Mouse (Mus musculus) left cerebral cortex, postnatal 36 days (tissue): ENCODE measurements at regions not wholly inside any gene's neighbourhood (a gene's known extent, or its start where the extent isn't known, plus 50 kb on each side); places are given as distances from the start of the nearest gene placed in this dataset.

Source experiments
- DNase-seq, 2 experiments: peaks; one replicate each; pipeline ENCODE4 v3.0.0; 2021 to 2022; ENCODE audit warnings: low spot score in 2 of 2, mixed read lengths in 1 of 2
- intact Hi-C: fragments of 180-260 bp; cut with DNase I; formaldehyde crosslinking; loops from one replicate; pipeline ENCODE4 v1.15.1; 2025

DNA sequence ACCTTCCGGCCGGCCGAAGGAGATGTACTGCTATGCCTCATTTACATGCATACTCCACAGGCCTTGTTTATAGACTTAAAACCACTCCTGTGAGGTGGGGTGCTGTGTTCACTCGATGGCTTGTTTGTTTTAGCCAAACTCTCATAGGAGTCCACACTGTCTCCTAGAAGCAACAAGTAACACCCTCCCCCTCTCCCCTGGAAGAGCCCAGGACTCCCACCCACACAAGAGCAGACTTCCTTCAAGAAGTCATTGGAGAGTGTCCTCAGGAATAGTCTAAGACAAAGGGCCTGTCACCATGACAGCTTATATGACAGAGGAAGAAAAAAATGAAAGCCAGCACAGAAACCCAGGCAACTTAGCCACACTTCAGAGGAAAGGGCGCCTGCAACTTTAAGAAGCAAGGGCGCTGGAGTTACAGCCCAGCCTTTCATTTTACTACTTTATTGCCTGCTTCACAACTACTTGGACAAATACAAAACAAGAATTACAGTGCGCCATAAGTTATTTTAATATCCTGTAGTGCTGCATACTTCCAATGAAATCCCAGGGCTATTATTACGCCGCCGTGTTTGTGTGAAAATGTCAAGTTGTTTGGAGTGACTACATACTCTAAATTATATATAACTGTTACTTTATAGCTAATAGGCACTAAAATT lies 229.9 kb upstream of the Mgmt start:
- intact Hi-C loops = no loop called here

DNA sequence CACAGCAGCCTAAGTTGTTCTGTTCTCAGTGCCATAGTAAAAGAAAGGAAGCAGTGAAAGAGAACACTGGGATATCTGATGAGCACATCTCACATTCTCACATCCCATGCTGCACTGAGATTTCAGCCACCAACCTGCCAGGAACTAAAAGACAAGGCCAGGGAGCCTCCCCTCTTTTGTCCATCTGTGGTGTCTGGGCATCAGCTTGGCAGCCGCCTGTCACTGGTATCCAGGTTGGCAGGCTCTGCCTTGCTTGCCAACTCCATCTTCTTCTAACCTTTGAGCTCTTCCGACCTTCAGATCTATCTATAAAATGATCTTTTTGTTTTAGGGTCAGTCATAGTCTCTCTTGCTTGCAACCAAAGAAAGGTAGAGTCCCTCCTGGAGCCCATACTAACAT lies 228.5 kb upstream of the Mgmt start:
- intact Hi-C loops = no loop called here
- DNase-seq = no peak

More for the DNA sequence above, 229.9 kb upstream of the Mgmt start:
- DNase-seq = no peak

DNA sequence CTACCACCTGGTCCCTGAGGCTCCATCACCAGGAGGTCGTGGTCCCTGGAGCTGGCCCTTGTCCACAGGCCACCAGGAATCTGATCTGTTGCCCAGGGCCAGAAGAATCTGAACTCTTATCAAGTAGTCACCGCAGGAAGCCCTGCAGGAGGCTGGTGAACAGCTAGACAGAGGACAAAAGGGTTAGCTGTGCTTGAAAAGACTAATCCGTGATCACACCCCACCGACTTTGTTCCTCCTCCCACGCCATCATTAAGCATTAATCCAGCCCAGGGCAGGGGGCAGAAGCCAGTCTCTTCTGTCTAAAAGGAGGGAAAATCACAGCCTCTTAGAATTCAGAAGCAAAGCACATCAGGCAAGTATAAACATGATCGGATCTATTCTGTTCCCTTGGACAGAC lies 227.7 kb upstream of the Mgmt start:
- DNase-seq = no peak
- intact Hi-C loops = no loop called here

DNA sequence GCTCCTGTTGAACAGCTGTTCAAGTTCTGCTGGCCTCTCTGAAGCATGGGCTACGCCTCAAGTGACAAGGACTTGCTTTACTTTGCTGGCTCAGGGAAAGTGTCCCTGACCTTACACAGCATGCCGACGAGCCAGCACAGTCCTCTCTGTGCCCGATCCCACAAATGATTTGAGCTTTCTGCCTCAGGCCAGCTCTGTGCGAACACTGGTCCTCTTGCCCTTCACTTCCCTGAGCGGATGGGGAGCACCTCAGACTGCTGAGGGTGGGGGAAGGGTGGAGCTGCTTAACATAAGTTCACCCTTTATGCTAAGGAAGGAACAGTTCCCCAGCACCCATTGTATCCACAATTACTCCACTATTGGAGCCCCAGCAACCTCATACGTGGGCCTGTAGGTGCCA lies 223.7 kb upstream of the Mgmt start:
- intact Hi-C loops = no loop called here

DNA sequence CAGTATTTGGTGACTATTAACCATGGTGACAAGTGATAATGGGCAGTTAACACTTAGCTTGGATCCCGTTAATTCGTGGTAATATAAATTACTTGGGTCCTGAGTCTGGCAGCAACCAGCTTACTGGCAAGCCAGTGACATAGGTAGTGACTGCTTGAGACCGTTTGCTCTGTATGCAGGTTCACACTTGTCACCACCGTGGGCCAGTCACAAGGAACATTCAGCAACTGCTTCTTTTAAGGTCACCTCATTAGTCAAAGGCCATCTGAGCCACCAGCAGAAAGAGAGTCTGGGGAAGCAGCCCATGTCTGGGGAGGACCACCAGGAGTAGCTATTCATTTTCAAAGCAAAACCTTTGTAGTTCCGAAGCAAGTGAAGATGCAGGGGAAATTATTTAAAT lies 220.3 kb upstream of the Mgmt start:
- intact Hi-C loops = no loop called here
- DNase-seq = no peak

More for the DNA sequence above, 223.7 kb upstream of the Mgmt start:
- DNase-seq = no peak

DNA sequence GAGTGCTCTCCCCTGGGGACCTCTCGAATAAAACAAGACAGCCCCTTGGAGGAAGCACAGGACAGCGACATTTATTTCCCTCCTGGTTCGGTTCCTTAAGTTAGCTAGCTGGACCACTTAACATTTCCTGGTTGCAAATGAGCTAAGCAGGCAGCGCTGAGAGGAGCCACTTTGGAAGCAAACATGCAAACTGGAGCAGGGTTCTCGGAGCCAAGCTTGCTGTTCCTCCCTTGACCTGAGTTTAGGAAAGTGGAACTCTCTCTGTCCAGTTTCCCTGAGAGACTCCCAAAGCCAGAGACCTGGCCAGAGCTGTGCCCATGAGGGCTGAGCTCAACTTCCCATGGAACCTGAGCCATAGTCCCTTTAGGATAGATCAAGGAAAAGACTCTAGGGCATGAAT lies 219.4 kb upstream of the Mgmt start:
- DNase-seq = no peak
- intact Hi-C loops = no loop called here

DNA sequence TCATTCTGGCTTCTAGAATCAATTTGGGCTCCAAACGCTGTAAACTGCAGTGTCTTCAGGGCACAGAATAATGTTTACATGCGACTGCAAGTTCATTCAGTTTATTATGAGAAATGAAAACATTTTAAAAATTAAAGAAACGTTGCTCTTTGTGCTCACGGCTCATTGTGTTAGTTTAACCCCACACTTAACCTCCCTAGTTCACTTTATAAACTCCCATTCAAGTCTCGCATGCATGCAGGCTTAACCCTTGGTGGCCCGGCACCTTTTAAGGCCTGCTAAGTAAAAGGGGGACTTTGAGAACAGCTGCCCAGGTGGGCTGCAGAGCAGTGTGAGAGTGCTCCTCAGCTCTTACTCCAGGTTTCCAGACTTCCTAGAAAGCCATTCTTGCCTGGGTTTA lies 218.3 kb upstream of the Mgmt start:
- intact Hi-C loops = no loop called here
- no peak for DNase-seq

DNA sequence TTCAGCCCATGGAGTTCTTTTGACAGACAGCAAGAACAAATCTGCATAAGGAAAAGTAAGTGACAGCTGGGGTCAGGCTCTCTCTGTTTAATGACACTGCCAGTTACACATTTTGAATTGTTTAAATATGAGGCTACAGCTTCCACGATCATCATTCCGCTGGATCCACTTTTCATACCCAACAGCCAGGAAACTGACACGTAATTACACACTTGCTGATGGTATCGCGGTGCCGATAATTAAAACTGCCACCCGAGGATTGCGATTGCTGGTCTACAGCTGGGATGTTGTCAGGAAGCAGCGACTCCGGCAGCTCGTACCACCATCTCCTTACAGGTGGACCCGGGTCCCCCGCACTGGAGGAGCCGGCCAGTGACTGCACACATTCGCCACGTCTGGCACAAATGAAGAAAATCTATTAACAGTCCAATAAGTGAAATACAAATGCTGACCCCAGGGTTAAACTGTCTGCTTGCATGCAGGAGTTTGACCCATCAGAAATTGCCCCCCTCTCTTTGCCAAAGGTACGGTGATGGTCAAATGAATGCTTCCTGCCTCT lies 217.3 kb upstream of the Mgmt start:
- no peak for DNase-seq
- intact Hi-C loops = no loop called here

DNA sequence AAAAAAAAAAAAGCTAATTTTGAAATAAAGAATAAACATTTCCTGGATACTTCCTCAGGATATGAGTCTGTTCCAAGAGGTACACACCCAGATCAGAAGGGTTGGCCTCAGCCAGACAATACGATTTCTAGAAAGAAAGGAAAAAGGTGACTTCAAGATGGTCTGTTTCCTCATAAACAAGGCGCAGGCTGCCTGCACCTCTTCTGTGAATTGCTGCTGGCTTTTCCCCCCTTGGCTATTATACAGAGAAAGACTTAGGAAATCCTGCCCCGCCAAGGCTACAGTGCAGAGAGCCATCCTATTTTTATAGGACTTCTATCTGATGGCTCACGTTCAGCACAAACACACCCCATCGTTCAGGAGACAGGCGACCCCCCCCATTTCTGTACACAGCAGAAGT lies 204.8 kb upstream of the Mgmt start:
- intact Hi-C loops = no loop called here
- DNase-seq = no peak

DNA sequence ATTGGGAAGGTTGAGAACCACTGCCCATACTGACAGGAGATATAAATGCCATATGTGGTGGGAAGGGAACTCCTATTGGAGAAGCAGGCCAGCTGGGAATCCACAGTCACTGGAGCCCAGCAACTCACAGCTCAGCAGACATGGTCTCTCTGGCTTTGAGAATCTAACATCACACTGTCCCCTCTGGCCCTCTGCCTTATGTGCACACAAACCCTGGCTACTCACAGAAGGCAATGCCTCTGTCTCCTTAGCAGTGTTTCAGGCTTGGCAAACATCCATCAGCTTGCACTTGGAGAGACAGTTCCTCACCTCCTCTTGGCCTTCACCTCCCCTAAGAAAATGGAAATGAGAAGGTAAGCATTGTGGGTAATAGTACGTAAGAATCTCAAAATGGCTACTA lies 188.2 kb upstream of the Mgmt start:
- DNase-seq = no peak
- intact Hi-C loops = no loop called here

DNA sequence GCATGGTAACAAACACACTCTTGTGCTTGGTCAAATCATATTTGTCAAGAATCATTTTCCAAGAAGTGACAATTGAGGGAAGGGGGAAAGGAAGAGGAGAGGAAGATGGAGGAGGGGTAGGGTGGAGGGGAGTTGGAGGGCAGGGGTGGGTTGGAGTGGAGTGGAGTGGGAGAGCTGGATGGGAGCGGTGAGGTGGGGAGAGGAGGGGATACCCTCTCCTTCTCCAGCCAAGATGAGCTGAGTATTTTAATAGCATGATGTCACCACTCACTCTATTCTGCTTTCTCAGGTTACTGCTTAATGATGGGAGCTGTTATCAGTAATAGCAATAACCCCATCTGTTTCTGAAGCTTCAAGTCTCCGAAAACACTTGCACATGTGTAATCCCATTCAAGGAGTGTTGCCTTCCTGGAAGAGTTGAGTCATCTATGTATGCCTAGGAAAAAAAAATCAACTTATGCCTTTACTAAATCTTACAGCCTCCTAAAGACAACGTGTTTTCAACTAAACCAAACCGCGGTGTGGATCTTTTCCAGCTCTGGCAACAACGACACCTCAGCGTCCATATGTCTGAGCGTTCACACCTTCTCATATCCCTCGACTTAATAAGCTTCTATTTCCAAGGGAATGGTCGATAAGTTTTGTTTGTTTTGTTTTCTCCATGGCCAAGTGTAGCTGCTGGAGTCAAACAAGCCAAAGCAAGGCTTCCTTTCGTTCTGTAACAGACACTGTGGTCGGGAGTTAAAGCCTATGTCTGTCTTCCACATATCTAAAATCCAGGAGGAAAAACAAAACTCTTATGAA lies 187.0 kb upstream of the Mgmt start:
- intact Hi-C loops = no loop called here
- DNase-seq = no peak

DNA sequence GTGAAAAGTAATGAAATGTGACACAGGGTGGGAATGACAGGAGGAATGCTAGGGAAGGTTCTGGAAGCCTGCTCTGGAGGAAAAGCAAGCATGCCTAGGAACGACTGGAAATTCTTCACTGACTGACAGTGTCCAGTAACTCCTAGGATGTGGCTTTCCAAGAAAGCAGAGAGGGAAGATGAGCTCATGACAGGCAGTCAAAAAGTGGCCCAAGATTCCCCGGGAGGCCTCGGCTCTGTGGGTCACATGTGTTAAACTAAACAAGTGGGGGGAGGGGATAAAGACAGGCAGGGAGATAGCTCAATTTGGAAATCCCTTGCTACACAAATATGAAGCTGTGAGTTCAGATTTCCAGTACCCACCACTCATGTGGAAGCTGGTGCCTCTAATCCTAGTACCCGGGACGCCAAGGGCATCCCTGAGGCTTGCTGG lies 186.4 kb upstream of the Mgmt start:
- DNase-seq = no peak
- intact Hi-C loops = no loop called here

DNA sequence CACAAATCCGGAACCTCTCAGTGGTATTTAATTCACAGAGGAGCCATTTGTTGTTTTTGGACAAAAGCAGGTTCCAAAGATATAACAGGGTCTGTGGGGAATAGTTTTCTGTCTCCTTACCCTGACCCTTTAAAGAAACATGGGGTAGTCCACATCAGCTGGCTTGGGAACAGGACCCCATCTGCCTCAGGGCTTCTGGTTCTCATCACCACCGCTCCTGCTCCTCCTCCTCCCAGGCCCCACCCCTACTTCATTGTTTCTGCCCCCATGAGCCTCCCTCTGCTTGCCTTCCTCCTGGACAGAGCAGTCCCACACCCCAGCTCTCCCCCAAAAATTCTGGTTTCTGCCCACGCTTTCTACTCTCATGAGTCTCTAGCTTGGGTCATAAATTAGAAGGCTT lies 183.8 kb upstream of the Mgmt start:
- no peak for DNase-seq
- intact Hi-C loops = no loop called here

DNA sequence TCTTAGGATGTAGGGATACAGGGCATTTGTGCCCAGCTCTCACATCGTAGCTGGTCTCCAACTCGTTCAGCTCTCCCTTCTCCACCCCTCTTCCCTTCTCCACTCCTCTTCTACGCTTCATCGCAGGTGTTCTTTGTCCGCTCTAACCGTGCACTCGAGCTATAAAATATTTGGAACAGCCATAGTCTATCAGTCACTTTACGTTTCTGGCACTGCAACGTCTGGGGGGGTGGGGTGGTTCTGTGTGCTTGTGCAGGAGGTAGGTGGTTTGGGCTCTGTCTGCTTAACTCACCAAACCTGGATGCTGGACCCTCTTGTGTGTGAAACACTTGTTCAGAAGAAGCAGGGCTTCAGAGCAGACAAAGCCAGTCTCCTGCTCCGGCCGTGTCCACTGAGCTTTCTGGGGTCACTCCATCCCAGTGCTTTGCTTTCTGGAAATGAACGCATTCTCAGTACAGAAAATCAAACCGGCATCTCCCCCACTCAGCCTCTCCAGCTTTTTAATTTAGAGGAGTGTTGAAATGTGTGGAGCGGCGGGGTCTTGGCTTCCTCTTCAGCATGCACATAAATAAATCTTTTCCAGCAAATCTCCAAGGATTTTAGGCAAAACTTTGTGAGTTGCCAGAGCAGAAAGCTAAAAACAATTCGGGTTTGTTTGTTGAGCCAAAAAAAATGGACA lies 181.3 kb upstream of the Mgmt start:
- no peak for DNase-seq
- intact Hi-C loops = no loop called here

DNA sequence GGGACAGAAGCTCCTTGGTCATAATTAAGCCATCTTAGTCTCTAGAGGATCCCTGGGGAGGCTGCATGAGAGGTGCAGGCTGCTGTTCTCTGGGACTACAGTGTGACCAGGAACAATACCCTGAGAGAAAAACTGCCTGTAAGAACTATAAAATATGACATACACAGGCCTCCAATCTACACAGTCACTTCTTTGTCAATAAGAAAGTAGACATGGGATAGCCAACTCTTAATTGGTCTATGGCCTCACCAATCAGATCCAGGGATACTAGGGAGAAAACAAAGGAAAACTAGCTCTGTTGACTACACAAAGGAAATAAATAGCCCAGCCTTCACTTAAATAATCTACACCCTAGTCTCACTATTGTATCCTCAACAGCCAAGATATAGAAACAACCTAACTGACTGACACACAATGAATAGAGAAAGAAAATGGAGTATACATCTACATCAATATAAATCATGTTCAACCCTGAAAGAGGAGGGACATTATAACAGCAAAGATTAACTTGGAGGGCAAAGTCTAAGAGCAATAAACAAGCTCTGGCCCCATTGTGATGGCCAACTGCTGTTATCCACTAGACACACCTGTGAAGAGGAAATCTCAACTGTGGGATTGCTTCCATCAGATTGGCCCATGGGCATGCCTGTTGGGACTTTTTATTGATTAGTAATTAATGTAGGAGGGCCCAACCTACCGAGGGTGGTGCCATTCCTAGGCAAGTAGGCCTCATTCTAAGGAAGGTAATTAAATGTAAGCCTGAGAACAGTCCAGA lies 166.6 kb upstream of the Mgmt start:
- no peak for DNase-seq
- intact Hi-C loops = no loop called here

DNA sequence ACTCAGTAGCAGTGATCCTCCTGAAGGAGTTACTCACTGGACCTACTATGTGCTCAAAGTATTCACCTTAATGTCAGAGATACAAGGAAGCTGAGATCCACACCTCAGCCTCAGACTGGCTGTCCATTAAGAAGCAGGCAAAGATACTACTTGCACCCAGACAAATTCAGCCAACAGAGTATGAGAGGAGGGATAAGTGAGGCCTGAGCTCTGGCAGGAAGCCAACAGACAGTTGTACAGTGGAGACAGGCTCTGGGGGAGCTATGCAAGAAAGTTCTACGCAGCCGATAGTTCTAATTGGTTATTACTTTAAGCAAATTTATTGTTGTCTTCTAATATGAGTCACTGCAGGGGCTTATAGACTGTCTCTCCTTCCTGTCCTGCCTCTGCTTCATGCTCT lies 152.2 kb upstream of the Mgmt start:
- intact Hi-C loops = no loop called here

DNA sequence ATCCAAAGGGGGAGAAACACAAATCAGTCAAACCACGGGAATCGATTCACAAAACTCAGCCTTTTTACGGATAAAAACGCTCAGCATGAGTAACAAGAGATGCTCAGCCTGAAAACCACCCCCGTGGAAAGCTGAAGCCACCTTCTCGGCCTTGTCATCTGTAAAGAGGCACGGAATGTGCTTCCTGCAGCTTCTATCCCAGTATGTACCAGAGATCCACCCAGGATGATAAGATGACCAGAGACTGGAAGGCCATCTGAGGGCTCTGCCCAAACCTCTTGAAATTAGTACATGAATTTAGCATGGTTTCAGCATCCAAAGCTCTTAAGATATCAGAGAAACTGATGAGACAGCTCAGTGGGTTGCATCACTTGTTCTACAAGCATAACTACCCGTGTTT lies 149.0 kb upstream of the Mgmt start:
- no peak for DNase-seq
- intact Hi-C loops = no loop called here

More for the DNA sequence above, 152.2 kb upstream of the Mgmt start:
- no peak for DNase-seq

DNA sequence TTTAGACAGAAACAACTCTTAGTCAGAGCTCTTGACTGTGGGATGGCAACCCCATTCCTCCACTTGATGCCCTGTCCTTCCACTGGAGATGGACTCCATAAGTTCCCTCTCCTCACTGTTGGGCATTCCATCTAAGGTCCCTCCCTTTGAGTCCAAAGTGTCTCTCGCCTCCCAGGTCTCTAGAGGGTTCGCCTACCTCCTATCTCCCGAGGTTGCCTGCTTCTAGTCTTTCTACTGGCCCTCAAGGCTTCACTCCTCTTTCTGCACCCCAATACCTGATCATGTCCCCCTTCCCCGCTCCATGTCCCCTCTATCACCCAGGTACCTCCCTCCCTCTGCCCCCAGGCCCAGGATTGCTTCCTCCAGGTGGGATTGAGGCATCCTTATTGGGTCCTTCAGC lies 142.9 kb upstream of the Mgmt start:
- intact Hi-C loops = no loop called here

DNA sequence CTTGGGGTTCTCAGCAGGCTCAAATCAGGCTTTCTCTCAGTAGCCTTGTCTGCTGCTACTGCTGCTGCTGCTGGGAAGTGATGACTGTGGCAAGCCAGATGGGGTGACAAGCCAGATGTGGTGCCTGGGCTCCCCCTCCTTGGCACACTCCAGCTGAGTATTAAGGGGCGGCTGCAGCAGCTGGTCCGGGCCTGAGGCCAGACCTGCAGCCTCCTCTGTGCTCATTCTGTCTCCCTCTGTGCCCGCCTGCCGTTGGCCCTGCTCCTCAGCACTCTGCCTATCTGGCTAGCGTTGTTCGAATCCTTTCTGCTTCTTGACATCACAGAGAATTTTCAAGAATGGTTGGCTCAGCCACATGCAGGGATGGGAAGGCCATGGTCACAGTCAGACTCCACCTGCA lies 139.6 kb upstream of the Mgmt start:
- DNase-seq = no peak
- intact Hi-C loops = no loop called here

More for the DNA sequence above, 142.9 kb upstream of the Mgmt start:
- no peak for DNase-seq

DNA sequence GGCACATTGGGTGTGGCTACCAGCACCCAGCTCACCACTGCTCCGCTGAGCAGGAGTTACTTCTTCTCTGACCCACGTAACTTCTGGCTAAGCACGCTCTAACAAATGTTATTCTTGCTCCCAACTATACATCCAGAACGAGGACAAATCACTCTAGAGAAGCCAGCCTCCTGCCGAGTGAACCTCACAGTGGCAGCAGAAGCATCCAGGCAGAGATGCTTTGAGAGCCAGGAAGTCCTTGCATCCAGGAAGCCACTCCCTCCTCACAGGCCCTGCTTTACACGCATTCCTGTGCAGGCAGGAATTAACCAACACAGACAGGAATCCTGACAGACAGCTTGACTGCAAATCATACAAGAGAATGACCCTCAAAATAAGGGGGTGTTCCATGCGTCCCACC lies 129.4 kb upstream of the Mgmt start:
- DNase-seq = no peak

More for the DNA sequence above, 129.4 kb upstream of the Mgmt start:
- intact Hi-C loops = no loop called here
